Mouse (Mus musculus) liver, postnatal 0 days (tissue): ENCODE data around the gene Gm16181. TPM values are rescaled to one million over a fixed set of nuclear protein-coding genes. Genes with fewer than 3 reads are reported as not detected.

ENCODE experiments used
- ATAC-seq: fragments of 200-750 bp; cut with Nextera tagmentation; 2 replicates; pipeline ENCODE4 v1.8.0; 2017; ENCODE audit warnings: mild to moderate bottlenecking, moderate library complexity
- DNase-seq: peaks from one replicate; pipeline ENCODE4 v3.0.0-alpha.2; 2016
- H3K27ac ChIP-seq: fragments of 300-500 bp; sonication (generic); 2 replicates; pipeline ENCODE4 v1.5.1; 2014; ENCODE audit warnings: antibody characterized with exemption, moderate library complexity, mild to moderate bottlenecking, low read depth
- H3K27me3 ChIP-seq: fragments of 300-500 bp; sonication (generic); 2 replicates; pipeline ENCODE4 v1.6.1; 2014; ENCODE audit warnings: low read length, control low read depth, mixed read lengths; ENCODE audit not compliant: insufficient read depth
- H3K36me3 ChIP-seq: fragments of 300-500 bp; sonication (generic); replicated peaks from 2 replicates; pipeline ENCODE4 v1.6.1; 2014; ENCODE audit warnings: mild to moderate bottlenecking, control low read depth, low read length, moderate library complexity, mixed read lengths; ENCODE audit not compliant: insufficient read depth
- H3K4me1 ChIP-seq: fragments of 300-500 bp; sonication (generic); 2 replicates; pipeline ENCODE4 v1.6.1; 2014; ENCODE audit warnings: antibody characterized with exemption, mild to moderate bottlenecking, control low read depth; ENCODE audit not compliant: insufficient read depth
- H3K4me2 ChIP-seq: fragments of 300-500 bp; sonication (generic); 2 replicates; pipeline ENCODE4 v1.6.1; 2014; ENCODE audit warnings: low read depth, mild to moderate bottlenecking, low read length, moderate library complexity, mixed read lengths
- H3K4me3 ChIP-seq: fragments of 300-500 bp; sonication (generic); 2 replicates; pipeline ENCODE4 v1.5.1; 2014; ENCODE audit warnings: low read depth, low read length
- H3K9ac ChIP-seq: fragments of 300-500 bp; sonication (generic); replicated peaks from 2 replicates; pipeline ENCODE4 v1.6.1; 2014; ENCODE audit warnings: mild to moderate bottlenecking, moderate library complexity
- H3K9me3 ChIP-seq: fragments of 300-500 bp; sonication (generic); 2 replicates; pipeline ENCODE4 v1.6.1; 2016; ENCODE audit warnings: mild to moderate bottlenecking, control low read depth, low read length, mixed read lengths
- CTCF ChIP-seq: sonication (generic); IDR thresholded peaks from 2 replicates; pipeline ENCODE4 v1.5.1; 2016; ENCODE audit warnings: antibody characterized with exemption, low read depth
- EP300 ChIP-seq: IDR thresholded peaks from 2 replicates; pipeline ENCODE4 v1.6.1; 2016; ENCODE audit warnings: antibody characterized with exemption, low read depth, mild to moderate bottlenecking
- WGBS: fragments of 180-500 bp; shearing (Covaris S2); extraction: QIAGEN DNeasy Blood & Tissue Kit; methylation state at CpG from one replicate; pipeline ENCODE4 v1.1.7; 2014; ENCODE audit not compliant: insufficient replicate concordance; 5-methylcytosine and 5-hydroxymethylcytosine counted together
- polyA plus RNA-seq: library from polyadenylated mRNA; unstranded; fragments of >200 nt; fragmentation: Nextera tagmentation; extraction: Ambion mirVana; gene quantifications from 2 replicates; pipeline ENCODE4 v1.2.1, GENCODE M21; 2015

Gm16181 gene
- polyA plus RNA-seq, 1 experiment from 2014 or later: 0.22 TPM

DNA sequence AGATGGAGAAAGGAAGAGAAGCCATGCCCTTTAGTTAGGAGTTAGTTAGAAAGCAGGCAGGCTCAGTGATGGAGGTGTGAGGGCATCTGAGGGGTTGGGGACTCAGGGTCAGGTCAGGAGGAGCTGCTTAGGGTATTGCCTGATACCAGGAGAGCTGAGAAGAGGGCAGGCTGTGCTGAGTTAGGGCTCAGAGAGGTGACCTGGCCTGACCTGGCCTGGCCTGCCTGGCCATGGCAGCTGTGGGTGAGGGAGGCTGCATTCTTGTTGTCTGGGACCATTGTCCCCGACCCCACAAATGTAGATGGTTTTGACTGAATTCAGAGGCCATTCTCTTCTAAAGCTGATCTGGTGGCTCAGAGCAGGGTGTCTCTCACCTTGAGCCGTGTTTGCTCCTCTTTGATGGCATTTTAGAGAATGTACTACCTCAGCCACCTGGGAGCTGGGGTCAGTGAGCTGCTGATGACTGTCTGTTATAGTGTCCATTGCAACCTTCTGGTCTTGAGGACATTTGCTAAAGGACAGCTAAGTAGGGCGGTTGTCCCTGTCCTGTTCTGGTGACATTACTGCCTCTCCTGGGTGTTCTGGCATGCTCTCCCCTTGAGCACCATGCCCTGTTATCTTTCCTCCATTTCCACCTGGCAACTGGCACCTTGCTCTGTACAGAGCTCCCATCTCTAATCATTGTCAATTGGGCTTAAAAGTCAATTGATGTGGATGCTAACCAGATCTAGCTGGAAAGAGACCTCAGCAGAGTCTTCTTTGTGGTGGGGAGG is 29.9 kb downstream of the Gm16181 start:
- no peak overlapping the region for H3K4me3 ChIP-seq
- no peaks in the 10 kb centered on the region for H3K27me3 ChIP-seq
- WGBS: 82% methylated on average over 3 of the region's 3 CpGs
- 0 out of 2 replicates have a peak overlapping the region, but pooled peaks have one; percentile 22 for H3K27ac ChIP-seq
- ATAC-seq (no peak), DNase-seq (no peak)
- no peak overlapping the region for H3K9ac ChIP-seq
- no peaks in the 10 kb centered on the region for H3K9me3 ChIP-seq
- H3K4me2 ChIP-seq: no peak overlapping the region
- TF ChIP-seq EP300 (no peak), CTCF (no peak)
- H3K36me3 ChIP-seq: peaks cover 85% of the 10 kb centered on the region
- H3K4me1 ChIP-seq: peaks cover 7% of the 10 kb centered on the region; the same call in 1 of the 2 replicates

DNA sequence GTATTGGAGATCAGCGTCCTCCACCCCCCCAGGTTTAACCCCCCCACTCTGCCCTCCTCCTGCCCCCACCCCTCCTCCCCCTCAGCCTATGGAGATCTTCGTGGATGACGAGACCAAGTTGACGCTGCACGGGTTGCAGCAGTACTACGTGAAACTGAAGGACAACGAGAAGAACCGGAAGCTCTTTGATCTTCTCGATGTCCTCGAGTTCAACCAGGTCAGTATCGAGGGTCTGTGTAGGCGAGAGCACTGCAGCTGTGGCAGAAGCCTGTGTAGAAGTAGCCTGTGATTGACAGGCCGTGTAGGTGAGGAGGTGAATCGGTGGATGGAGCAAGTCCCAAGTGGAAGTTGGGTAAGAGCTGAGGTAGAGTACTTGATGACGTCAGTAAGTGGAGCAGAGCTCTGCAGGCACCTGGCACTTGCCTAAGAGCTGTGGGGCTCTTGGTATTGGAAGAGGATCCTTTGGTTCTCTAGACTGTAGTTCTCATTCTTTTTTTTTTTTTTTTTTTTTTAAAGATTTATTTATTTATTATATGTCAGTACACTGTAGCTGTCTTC is 30.6 kb downstream of the Gm16181 start:
- peak; percentile 48 for DNase-seq
- Histone ChIP-seq H3K4me1 (peaks cover 4% of the 10 kb centered on the region; the same call in 1 of the 2 replicates), H3K4me3 (no peak overlapping the region), H3K27me3 (no peaks in the 10 kb centered on the region), H3K36me3 (peaks cover 78% of the 10 kb centered on the region), H3K27ac (0 out of 2 replicates have a peak overlapping the region, but pooled peaks have one; percentile 22), H3K4me2 (no peak overlapping the region), H3K9ac (no peak overlapping the region), H3K9me3 (no peaks in the 10 kb centered on the region)
- TF ChIP-seq CTCF (no peak), EP300 (no peak)
- ATAC-seq: peak; percentile 76
- 74% methylated on average over 15 of the region's 15 CpGs for WGBS

DNA sequence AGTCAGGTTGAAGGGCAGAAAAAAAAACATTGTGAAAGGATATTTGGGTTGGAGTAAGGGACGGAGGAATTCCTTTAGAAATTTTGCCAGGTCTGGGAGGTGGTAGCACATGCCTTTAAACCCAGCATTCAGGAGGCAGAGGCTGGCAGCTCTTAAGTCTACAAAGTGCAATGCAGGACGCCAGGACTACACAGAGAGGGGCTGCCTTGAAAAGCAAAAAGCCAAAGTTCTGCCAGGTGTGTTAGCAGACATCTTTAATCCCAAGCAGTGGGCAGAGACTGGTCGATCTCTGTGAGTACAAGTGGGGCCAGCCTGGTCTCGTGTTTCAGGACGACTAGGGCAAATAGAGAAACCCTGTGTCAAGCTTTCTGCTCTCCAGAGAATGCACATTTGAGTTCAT is 31.3 kb downstream of the Gm16181 start:
- ATAC-seq (no peak), DNase-seq (no peak)
- no peak overlapping the region for H3K4me2 ChIP-seq
- H3K36me3 ChIP-seq: peaks cover 71% of the 10 kb centered on the region
- no peak for TF ChIP-seq CTCF
- no peak for TF ChIP-seq EP300
- H3K27ac ChIP-seq: no peak overlapping the region
- H3K4me3 ChIP-seq: no peak overlapping the region
- H3K9me3 ChIP-seq: no peaks in the 10 kb centered on the region
- H3K4me1 ChIP-seq: no peaks in the 10 kb centered on the region
- no peak overlapping the region for H3K9ac ChIP-seq
- WGBS: 83% methylated on average over 5 of the region's 5 CpGs
- H3K27me3 ChIP-seq: no peaks in the 10 kb centered on the region

DNA sequence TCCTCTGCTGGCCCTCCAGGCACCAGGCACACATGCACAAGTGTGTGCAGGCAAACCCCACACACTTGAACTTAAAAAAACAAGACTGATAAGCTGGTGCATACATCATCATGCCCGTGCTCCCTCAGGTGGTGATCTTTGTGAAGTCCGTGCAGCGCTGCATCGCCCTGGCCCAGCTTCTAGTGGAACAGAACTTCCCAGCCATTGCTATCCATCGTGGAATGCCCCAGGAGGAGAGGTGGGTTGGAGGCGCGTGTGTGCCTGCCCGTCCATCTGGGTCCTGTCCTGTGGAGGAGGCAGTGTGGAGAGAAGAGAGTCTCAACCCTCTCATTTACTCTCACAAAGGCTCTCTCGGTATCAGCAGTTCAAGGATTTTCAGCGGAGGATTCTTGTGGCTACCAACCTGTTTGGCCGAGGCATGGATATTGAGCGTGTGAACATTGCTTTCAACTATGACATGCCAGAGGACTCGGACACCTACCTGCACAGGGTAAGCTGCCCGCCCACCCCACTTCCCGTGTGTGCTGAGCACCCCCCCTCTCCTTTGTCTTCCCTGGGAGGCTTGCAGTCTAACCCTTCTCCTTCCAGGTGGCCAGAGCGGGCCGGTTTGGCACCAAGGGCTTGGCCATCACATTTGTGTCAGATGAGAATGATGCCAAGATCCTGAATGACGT is 32.1 kb downstream of the Gm16181 start:
- WGBS: 84% methylated on average over 18 of the region's 18 CpGs
- H3K9ac ChIP-seq: no peak overlapping the region
- TF ChIP-seq CTCF (no peak), EP300 (no peak)
- ATAC-seq (no peak), DNase-seq (no peak)
- H3K36me3 ChIP-seq: peaks cover 63% of the 10 kb centered on the region
- H3K27me3 ChIP-seq: no peaks in the 10 kb centered on the region
- H3K9me3 ChIP-seq: no peaks in the 10 kb centered on the region
- no peak overlapping the region for H3K4me3 ChIP-seq
- H3K4me2 ChIP-seq: no peak overlapping the region
- no peak overlapping the region for H3K27ac ChIP-seq
- H3K4me1 ChIP-seq: peaks cover under 1% of the 10 kb centered on the region

DNA sequence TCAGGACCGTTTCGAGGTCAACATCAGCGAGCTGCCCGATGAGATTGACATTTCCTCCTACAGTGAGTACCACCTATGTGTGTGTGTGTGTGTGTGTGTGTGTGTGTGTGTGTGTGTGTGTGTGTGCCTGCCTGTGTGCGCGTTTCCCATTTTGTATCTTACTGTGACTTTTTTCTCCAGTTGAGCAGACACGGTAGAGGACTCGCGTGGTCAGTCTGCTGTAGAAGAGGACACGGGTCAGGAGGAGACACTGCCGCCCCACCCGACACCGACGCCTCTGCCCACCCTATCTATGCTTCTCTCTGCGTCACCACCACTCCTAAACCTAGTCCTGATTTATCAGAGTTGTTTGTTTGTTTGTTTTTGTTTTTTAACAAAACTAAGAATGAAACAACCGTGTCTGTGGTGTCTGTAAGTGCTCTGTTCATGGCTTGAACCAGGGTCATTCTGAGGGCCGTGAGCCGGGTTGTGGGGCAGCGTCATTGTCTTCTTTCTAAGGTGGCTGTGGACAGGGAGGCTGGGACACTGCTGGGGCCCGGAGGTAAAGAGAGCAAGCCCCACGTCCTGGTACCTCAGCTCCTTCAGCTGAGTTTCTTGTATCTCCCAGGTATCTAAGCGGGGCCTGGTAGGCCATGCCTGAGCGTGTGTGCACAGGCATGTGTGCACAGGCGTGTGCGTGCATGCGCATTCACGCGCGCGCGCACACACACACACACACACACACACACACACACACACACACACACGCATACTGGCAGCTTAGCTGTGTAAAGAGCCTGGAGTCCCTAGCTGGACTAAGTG is 32.9 kb downstream of the Gm16181 start:
- Histone ChIP-seq H3K4me3 (no peak overlapping the region), H3K9me3 (no peaks in the 10 kb centered on the region), H3K27ac (no peak overlapping the region), H3K4me2 (no peak overlapping the region), H3K27me3 (no peaks in the 10 kb centered on the region), H3K4me1 (peaks cover 3% of the 10 kb centered on the region), H3K9ac (no peak overlapping the region), H3K36me3 (peaks cover 55% of the 10 kb centered on the region)
- DNase-seq (no peak), ATAC-seq (no peak)
- WGBS: 85% methylated on average over 32 of the region's 32 CpGs
- TF ChIP-seq EP300 (no peak), CTCF (no peak)
